Mouse (Mus musculus): ENCODE results near the gene Spaca4. TPM values are rescaled to one million over a fixed set of nuclear protein-coding genes. Genes with fewer than 3 reads are reported as not detected.

Gene Spaca4
- polyA plus RNA-seq, 1 experiment from 2014 or later, result not detected

DNA sequence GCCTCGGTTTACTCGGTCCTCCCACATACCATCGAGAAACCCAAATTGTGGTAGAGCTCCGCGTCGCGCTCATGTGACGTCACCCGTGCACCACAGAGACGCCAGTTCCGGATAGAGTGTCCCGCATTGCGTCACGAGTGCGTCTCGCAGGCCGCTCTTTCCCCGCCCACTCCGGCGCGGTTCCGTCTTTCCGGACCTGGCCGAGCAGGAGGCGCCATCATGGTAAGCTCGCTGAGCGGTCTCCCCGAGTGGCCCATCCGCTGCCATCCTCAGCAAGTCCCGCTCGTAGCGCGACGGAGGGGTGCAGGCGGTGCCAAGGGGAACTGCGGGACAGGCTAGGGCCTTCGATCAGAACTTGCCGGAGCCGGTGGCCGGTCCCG is 7.7 kb downstream of the Spaca4 start, which contains the start of gene Sphk2:
Sphk2 (minus strand) TSS at position 85 of the 380 bp plus-strand sequence.
- Histone ChIP-seq H3K36me3 (peaks cover 36% of the 10 kb centered on the region), H3K4me3 (replicated peaks) (peak within 1 kb of the TSS; percentile 79), H3K4me2 (peak within 1 kb of the TSS; percentile 82), H3K27ac (replicated peaks) (peak within 1 kb of the TSS; percentile 92), H3K27me3 (replicated peaks) (no peaks in the 10 kb centered on the region), H3K9ac (replicated peaks) (peak within 1 kb of the TSS; percentile 83), H3K4me1 (peaks cover 49% of the 10 kb centered on the region), H3K9me3 (replicated peaks) (no peaks in the 10 kb centered on the region)
- WGBS, result under 1% methylated on average over 41 of the region's 41 CpGs
- peak; percentile 77 for ATAC-seq (ENCODE audit: low FRiP score)

DNA sequence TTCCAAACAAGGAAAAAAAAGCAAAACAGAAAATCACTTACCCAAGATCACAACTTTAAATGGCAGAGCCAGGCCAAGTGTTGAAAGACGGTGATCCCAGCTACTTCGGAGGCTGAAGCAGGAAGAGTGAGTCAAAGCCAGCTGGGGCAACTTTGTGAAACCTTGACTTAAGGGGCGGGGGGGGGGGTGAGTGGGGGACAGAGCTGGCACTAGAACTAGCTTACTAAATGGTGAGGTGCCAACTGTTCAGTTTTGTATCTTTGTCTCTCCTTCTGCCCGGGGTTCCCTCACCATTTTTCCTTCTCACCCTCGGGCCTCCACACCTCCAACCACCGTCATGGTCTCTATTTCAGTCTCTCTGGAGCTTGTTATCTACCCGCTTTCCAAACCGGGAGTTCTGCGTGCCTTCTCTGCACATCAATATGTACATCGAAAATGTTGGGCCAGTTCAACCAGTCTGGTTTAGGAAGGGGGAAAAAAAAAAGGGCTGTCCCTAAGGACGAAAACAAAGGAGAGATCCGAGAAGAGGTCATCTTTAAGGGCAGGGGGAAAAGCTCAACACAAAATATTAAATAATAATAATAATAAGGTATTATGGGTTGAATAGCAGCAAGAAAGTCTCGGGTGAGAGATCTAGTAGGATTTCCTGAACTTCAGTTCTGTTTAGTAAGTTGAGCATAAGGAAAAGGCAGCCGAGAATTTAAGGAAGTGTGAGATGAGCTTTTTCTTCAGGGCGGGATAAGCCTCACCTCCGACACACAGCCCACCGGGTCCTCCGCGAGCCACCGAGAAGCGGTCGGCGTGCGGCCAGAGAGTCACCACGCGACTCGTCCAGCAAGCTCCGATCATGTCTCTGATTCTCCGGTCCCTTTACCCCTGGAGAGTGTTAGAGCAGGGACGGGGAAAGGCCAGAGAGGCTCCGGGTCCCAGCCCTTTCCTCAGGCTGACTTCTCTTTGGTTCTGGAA is 8.4 kb downstream of the Spaca4 start:
- H3K9me3 ChIP-seq (replicated peaks), result no peaks in the 10 kb centered on the region
- H3K9ac ChIP-seq (replicated peaks), result peak overlapping the region; percentile 67
- H3K27me3 ChIP-seq (replicated peaks), result no peaks in the 10 kb centered on the region
- peak overlapping the region; percentile 79 for H3K4me3 ChIP-seq (replicated peaks)
- H3K4me1 ChIP-seq, result peaks cover 53% of the 10 kb centered on the region
- WGBS, result 13% methylated on average over 31 of the region's 31 CpGs
- H3K36me3 ChIP-seq, result peaks cover 38% of the 10 kb centered on the region
- peak overlapping the region; percentile 92 for H3K27ac ChIP-seq (replicated peaks)
- peak overlapping the region; percentile 82 for H3K4me2 ChIP-seq
- peak; percentile 45 for ATAC-seq (ENCODE audit: low FRiP score)

DNA sequence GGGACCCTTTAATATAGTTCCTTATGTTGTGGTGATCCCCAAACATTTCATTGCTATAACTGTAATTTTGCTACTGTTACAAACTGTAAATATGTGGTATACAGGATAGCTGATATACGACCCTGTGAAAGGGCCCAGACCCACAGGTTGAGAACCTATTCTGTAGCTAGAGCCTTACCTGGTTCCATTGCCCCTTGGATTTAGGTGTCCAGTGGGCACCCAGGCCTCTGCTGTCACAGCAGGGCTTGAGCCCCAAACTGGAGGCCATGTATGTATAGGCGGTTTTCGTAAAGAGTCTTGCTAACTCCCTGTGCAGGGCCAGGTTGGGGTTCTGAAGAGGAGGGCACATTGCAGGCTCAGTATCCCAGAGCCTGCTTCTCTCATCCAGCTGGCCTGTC is 9.2 kb downstream of the Spaca4 start:
- H3K4me1 ChIP-seq, result peaks cover 55% of the 10 kb centered on the region
- H3K9ac ChIP-seq (replicated peaks), result peak overlapping the region; percentile 40

DNA sequence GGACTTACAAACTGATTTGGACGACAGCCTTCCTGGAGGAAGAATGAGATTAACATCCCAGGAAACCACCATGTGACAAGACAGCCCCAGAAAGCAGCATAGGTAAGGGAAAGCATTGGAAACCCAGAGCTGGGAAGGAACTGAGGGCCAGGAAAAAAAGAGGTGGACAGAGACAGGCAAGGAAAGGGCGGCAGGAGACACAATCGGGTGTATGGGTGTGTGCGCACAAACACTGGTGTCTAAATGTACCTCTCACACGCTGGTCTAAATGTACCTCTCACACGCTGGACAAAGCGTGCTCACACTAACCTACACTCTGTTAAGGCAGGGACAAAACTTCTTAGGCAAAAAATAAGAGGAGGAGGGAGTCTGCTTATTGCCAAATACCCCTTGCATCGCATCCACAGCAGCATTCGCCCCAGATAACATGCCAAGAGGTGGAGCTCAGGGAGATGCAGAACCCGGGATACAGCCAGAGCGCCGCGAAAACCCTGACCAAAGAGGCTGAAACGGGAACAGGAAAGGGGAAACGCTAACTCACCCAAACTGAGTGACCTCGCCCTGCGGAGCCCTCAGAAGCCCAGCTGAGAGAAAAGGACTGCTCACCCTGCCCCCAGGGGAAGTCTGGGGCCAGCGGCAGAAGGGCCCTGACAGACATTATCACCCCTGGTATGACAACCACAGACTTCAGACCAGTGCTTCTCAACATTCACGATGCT is 9.7 kb downstream of the Spaca4 start:
- WGBS, result 85% methylated on average over 19 of the region's 19 CpGs
- H3K36me3 ChIP-seq, result peaks cover 43% of the 10 kb centered on the region
- H3K4me2 ChIP-seq, result peak overlapping the region; percentile 82
- H3K9ac ChIP-seq (replicated peaks), result peak overlapping the region; percentile 40
- peak overlapping the region; percentile 76 for H3K27ac ChIP-seq (replicated peaks)
- H3K4me3 ChIP-seq (replicated peaks), result peak overlapping the region; percentile 79
- H3K4me1 ChIP-seq, result peaks cover 55% of the 10 kb centered on the region
- H3K9me3 ChIP-seq (replicated peaks), result no peaks in the 10 kb centered on the region
- no peaks in the 10 kb centered on the region for H3K27me3 ChIP-seq (replicated peaks)
- ATAC-seq (ENCODE audit: low FRiP score), result no peak

More for the DNA sequence above, 9.2 kb downstream of the Spaca4 start:
- WGBS, result 85% methylated on average over 3 of the region's 3 CpGs
- no peak for ATAC-seq (ENCODE audit: low FRiP score)
- H3K27me3 ChIP-seq (replicated peaks), result no peaks in the 10 kb centered on the region
- no peaks in the 10 kb centered on the region for H3K9me3 ChIP-seq (replicated peaks)
- no peak overlapping the region for H3K27ac ChIP-seq (replicated peaks)
- H3K4me3 ChIP-seq (replicated peaks), result peak overlapping the region; percentile 79
- peak overlapping the region; percentile 82 for H3K4me2 ChIP-seq
- peaks cover 43% of the 10 kb centered on the region for H3K36me3 ChIP-seq

DNA sequence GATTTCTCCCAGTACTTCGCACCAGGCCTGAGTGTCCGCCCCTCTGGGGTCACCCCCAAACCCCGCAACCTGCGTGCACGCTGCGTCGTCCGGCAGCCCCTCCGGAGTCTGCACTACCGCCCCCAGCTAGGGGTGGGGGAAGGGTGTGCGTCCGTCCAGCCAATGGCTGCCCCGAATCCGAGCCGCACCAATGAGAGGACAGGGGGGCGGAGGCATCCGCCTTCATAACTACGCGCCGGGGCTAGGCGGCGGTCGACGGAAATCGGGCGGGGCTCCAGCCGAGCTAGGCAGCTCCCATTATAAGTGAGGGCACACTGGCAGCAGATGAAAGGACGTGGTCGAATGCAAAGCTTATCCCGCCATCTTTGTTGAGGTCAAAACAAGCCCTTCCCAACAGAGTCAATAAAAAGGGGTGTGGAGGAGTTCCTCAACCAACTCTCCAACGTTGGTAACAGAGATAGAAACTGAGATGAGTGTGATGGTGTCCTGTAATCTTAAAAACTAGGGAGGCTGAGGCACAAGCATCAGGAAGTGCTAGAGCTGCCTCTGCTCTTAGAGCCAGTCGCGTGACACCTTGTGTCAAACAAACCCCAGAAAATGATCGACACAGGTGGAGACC is 10.4 kb downstream of the Spaca4 start, which contains the start of gene Rpl18:
Rpl18 (plus strand) TSS at position 368 of the 619 bp plus-strand sequence.
- ATAC-seq (ENCODE audit: low FRiP score), result peak; percentile 91
- WGBS, result 8% methylated on average over 34 of the region's 34 CpGs
- Histone ChIP-seq H3K9ac (replicated peaks) (peak within 1 kb of the TSS; percentile 75), H3K9me3 (replicated peaks) (no peaks in the 10 kb centered on the region), H3K27me3 (replicated peaks) (no peaks in the 10 kb centered on the region), H3K4me1 (peaks cover 61% of the 10 kb centered on the region), H3K4me2 (peak within 1 kb of the TSS; percentile 82), H3K4me3 (replicated peaks) (peak within 1 kb of the TSS; percentile 79), H3K27ac (replicated peaks) (peak within 1 kb of the TSS; percentile 76), H3K36me3 (peaks cover 43% of the 10 kb centered on the region)

DNA sequence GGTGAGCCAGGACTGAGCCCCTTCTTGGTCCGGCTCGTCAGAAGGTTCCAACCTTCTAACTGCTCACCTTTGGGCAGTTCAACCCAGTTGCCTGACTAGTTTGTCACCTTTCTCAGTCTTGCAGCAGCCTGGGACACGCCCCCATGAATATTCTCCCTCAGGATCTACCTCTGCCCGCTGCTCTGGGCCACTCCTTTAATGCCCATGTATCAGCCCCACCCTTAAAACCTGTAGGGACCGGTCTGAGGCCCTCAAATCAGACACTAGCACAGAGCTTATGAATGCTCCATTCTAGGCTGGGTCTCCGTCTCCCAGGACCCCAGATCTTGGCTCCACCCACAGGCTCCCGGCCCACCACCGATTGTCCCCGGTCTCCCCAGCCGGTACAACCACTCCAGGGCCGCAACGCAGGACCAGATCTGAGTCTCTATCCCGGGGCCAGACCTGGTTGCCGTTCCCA is 11.0 kb downstream of the Spaca4 start:
- H3K4me3 ChIP-seq (replicated peaks), result peak overlapping the region; percentile 79
- H3K36me3 ChIP-seq, result peaks cover 42% of the 10 kb centered on the region
- H3K9ac ChIP-seq (replicated peaks), result peak overlapping the region; percentile 75
- peaks cover 61% of the 10 kb centered on the region for H3K4me1 ChIP-seq
- 10% methylated on average over 14 of the region's 14 CpGs for WGBS
- peak overlapping the region; percentile 70 for H3K27ac ChIP-seq (replicated peaks)
- no peaks in the 10 kb centered on the region for H3K27me3 ChIP-seq (replicated peaks)
- H3K9me3 ChIP-seq (replicated peaks), result no peaks in the 10 kb centered on the region
- H3K4me2 ChIP-seq, result peak overlapping the region; percentile 82
- ATAC-seq (ENCODE audit: low FRiP score), result peak; percentile 48

DNA sequence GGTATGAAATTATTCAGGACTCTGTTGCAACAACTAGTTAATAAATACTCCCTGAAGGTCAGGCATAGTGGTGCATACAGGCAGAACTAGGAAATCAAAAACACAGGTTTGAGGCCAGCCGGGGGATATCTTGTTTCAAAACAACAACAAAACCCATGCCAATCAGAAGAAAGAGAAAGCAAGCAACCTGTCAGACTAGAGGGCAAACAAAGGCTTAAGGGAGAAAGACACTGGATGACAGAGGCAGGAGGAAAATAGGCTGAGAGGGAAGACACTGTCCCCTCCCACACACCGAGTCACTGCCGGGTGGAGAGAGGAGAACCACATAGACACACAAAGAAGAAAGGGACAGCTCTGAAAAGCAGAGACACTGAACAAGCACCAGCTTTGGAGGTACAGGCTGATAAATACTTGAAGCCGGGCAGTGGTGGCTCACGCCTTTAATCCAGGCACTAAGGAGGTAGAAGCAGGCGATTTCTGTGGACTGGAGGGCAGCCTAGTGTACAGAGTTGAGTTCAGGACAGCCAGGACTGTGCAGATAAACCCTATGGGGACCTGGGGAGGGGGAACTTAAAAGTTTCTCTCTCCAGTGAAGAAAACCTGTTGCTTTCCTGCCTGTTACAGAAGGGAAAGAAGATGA is 11.6 kb downstream of the Spaca4 start:
- no peaks in the 10 kb centered on the region for H3K9me3 ChIP-seq (replicated peaks)
- H3K36me3 ChIP-seq, result peaks cover 40% of the 10 kb centered on the region
- peak overlapping the region; percentile 75 for H3K9ac ChIP-seq (replicated peaks)
- H3K27me3 ChIP-seq (replicated peaks), result no peaks in the 10 kb centered on the region
- 92% methylated on average over 6 of the region's 6 CpGs for WGBS
- ATAC-seq (ENCODE audit: low FRiP score), result no peak
- peak overlapping the region; percentile 82 for H3K4me2 ChIP-seq
- H3K4me3 ChIP-seq (replicated peaks), result peak overlapping the region; percentile 79
- peaks cover 61% of the 10 kb centered on the region for H3K4me1 ChIP-seq
- H3K27ac ChIP-seq (replicated peaks), result no peak overlapping the region

DNA sequence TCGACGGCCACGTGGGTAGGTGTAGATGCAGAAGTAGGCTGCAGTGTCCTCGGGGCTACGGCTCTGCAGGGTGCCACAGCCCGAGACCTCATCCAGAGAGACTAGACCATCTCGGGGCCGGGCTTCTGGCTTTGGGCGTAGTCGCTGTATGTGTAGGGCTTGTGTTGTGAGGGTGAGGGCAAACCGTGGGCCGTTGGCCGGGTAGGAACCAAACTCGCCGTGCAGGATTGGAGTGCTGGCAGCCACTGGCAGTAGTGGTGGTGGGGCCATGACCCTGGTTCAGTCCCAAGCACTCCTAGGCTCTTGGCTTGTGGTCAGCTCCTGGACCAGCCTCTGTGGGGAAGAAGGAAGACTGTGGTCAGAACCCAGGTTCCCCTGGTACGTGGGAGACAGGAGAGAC is 12.2 kb downstream of the Spaca4 start:
- peaks cover 61% of the 10 kb centered on the region for H3K4me1 ChIP-seq
- no peak for ATAC-seq (ENCODE audit: low FRiP score)
- H3K27ac ChIP-seq (replicated peaks), result no peak overlapping the region
- no peaks in the 10 kb centered on the region for H3K27me3 ChIP-seq (replicated peaks)
- H3K4me2 ChIP-seq, result 0 out of 2 replicates have a peak overlapping the region, but pooled peaks have one; percentile 82
- H3K9me3 ChIP-seq (replicated peaks), result no peaks in the 10 kb centered on the region
- H3K9ac ChIP-seq (replicated peaks), result no peak overlapping the region
- 96% methylated on average over 16 of the region's 16 CpGs for WGBS
- H3K4me3 ChIP-seq (replicated peaks), result no peak overlapping the region
- H3K36me3 ChIP-seq, result peaks cover 40% of the 10 kb centered on the region

DNA sequence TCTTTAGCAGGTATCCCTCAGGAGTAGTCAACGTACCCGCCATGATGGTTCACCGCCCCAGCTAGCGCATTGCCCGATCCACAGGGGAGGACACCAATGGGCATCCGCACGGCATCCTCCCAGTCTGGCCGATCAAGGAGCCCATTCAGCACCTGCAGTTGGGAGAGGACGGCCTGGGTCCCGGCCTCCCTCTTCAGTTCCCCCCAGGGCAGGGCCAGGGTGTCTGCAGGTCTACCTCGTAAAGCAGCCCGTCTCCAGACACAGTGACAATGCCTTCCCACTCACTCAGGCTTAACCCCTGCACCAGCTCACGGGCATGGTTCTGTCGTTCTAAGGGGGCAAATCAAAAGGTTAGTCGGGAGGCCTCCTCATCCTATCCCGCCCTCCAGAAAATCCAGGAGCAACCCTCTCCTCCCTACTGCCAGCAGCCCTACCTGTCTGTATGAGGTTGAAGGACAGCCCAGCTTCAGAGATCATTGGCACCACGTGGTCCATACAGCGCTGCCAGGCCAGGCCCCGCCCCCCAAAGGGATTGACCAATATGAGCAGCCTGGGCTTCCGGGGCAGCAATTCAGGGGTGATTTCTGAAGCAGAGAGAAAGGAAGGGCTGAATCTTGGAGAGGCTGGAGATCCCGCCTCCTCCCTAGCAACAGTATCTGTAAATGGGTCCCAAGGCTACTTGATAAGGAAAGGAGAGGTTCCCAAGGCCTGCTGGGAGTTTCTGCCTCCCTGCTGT is 13.4 kb downstream of the Spaca4 start:
- no peak for ATAC-seq (ENCODE audit: low FRiP score)
- Histone ChIP-seq H3K9me3 (replicated peaks) (no peaks in the 10 kb centered on the region), H3K27me3 (replicated peaks) (no peaks in the 10 kb centered on the region), H3K9ac (replicated peaks) (no peak overlapping the region), H3K27ac (replicated peaks) (no peak overlapping the region), H3K4me2 (no peak overlapping the region), H3K4me3 (replicated peaks) (no peak overlapping the region), H3K4me1 (peaks cover 72% of the 10 kb centered on the region), H3K36me3 (peaks cover 40% of the 10 kb centered on the region)
- WGBS, result 88% methylated on average over 21 of the region's 21 CpGs

DNA sequence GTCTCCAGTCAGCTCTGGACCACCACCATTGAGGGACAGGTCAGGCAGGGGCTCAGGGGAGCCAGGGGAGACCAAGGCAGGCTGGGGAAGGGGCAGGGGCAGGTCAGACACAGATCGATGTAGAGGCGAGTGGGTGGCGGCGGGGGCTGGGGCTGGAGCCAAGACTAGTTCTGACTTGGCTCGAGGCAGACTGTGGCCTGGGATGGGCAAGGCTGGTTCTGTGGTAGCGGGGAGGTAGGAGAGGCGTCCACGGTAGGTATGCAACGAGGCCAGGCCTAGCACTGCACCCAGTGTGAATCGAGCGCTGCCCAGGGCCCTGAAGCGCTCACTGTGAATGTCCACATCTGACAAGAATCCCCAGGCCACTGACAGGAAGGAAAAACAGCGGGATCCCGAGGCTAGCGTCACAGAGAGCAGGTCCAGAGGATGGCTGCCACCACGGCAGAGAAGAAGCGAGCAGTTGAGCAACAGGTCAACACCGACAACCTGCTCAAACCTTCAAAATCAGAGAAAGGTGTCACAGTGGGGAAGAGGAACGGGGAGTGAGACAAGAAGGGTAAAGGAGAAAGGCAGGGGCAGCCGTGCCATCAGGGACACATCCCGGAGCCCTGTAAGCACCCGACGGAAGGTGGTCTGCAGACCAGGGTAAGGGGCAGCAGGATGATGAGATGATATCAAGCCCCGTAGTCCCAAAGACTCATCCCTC is 14.1 kb downstream of the Spaca4 start:
- 93% methylated on average over 24 of the region's 24 CpGs for WGBS
- Histone ChIP-seq H3K9ac (replicated peaks) (no peak overlapping the region), H3K27me3 (replicated peaks) (no peaks in the 10 kb centered on the region), H3K36me3 (peaks cover 40% of the 10 kb centered on the region), H3K4me2 (no peak overlapping the region), H3K27ac (replicated peaks) (no peak overlapping the region), H3K4me3 (replicated peaks) (no peak overlapping the region), H3K4me1 (peaks cover 72% of the 10 kb centered on the region), H3K9me3 (replicated peaks) (no peaks in the 10 kb centered on the region)
- ATAC-seq (ENCODE audit: low FRiP score), result no peak

Measured in neural tube, embryonic 15.5 days (tissue).